Mouse (Mus musculus) embryonic facial prominence, embryonic 11.5 days (tissue): ENCODE results near the gene Rbl1. TPM values are rescaled to one million over a fixed set of nuclear protein-coding genes. Genes with fewer than 3 reads are reported as not detected.
"Not testable (repeated sequence)": the region's sequence is repeated elsewhere in the genome, so short reads cannot be mapped to it uniquely, and the experiment has no call there.

Experiments
- ATAC-seq: fragments of 200-750 bp; cut with Nextera tagmentation; replicated peaks from 2 replicates; pipeline ENCODE4 v1.8.0; 2017; ENCODE audit warnings: low read depth; ENCODE audit not compliant: insufficient number of reproducible peaks, low FRiP score, low TSS enrichment
- DNase-seq: peaks from one replicate; pipeline ENCODE4 v3.0.0-alpha.2; 2015; ENCODE audit warnings: low spot score
- H3K27ac ChIP-seq: fragments of 300-500 bp; sonication (generic); replicated peaks from 2 replicates; pipeline ENCODE4 v1.5.1; 2014; ENCODE audit warnings: mild to moderate bottlenecking, low read depth, low read length, control low read depth
- H3K27me3 ChIP-seq: fragments of 300-500 bp; sonication (generic); 2 replicates; pipeline ENCODE4 v1.6.1; 2014; ENCODE audit warnings: mild to moderate bottlenecking, low read length, moderate library complexity, mixed read lengths; ENCODE audit not compliant: control insufficient read depth, insufficient read depth
- H3K36me3 ChIP-seq: fragments of 300-500 bp; sonication (generic); replicated peaks from 2 replicates; pipeline ENCODE4 v1.6.1; 2014; ENCODE audit warnings: low read depth, mild to moderate bottlenecking, low read length, moderate library complexity, mixed read lengths; ENCODE audit not compliant: control insufficient read depth, insufficient read depth
- H3K4me1 ChIP-seq: fragments of 300-500 bp; sonication (generic); 2 replicates; pipeline ENCODE4 v1.6.1; 2014; ENCODE audit warnings: low read length, mixed read lengths; ENCODE audit not compliant: control insufficient read depth, insufficient read depth
- H3K4me2 ChIP-seq: fragments of 300-500 bp; sonication (generic); 2 replicates; pipeline ENCODE4 v1.6.1; 2014; ENCODE audit warnings: low read depth, mild to moderate bottlenecking, control low read depth, low read length, moderate library complexity
- H3K4me3 ChIP-seq: fragments of 300-500 bp; sonication (generic); 2 replicates; pipeline ENCODE4 v1.5.1; 2014; ENCODE audit warnings: low read depth, low read length, control low read depth
- H3K9ac ChIP-seq: fragments of 300-500 bp; sonication (generic); replicated peaks from 2 replicates; pipeline ENCODE4 v1.6.1; 2014; ENCODE audit warnings: mild to moderate bottlenecking, control low read depth, low read length
- H3K9me3 ChIP-seq: fragments of 300-500 bp; sonication (generic); replicated peaks from 2 replicates; pipeline ENCODE4 v1.6.1; 2016; ENCODE audit warnings: mild to moderate bottlenecking, low read length, inconsistent platforms, mixed read lengths; ENCODE audit not compliant: control insufficient read depth
- WGBS: fragments of 180-500 bp; shearing (Covaris S2); extraction: QIAGEN DNeasy Blood & Tissue Kit; methylation state at CpG from one replicate; pipeline ENCODE4 v1.1.7; 2014; 5-methylcytosine and 5-hydroxymethylcytosine counted together
- polyA plus RNA-seq: library from polyadenylated mRNA; unstranded; fragments of >200 nt; fragmentation: Nextera tagmentation; extraction: Ambion mirVana; gene quantifications from 2 replicates; pipeline ENCODE4 v1.2.1, GENCODE M21; 2014

The Rbl1 gene
- polyA plus RNA-seq, 1 experiment from 2014 or later: 40.4 TPM

GRCm38 (mm10) chr2:157166371-157167080, 37.8 kb downstream of the Rbl1 start:
- 95% methylated on average over 12 of the region's 12 CpGs for WGBS
- Histone ChIP-seq H3K4me3 (no peak overlapping the region), H3K9ac (no peak overlapping the region), H3K9me3 (no peaks in the 10 kb centered on the region), H3K27ac (no peak overlapping the region), H3K27me3 (no peaks in the 10 kb centered on the region), H3K4me2 (no peak overlapping the region), H3K4me1 (no peaks in the 10 kb centered on the region), H3K36me3 (no peaks in the 10 kb centered on the region)
- ATAC-seq: no peak
- DNase-seq: no peak

GRCm38 (mm10) chr2:157165312-157166224, 38.8 kb downstream of the Rbl1 start:
- H3K9ac ChIP-seq, H3K36me3 ChIP-seq, H3K4me3 ChIP-seq, H3K4me1 ChIP-seq, H3K27ac ChIP-seq, ATAC-seq, H3K27me3 ChIP-seq, H3K4me2 ChIP-seq, H3K9me3 ChIP-seq, DNase-seq: not testable (repeated sequence)

GRCm38 (mm10) chr2:157164101-157164500, 40.2 kb downstream of the Rbl1 start:
- no peak for DNase-seq
- H3K9me3 ChIP-seq: no peaks in the 10 kb centered on the region
- no peaks in the 10 kb centered on the region for H3K4me1 ChIP-seq
- no peak overlapping the region for H3K27ac ChIP-seq
- H3K27me3 ChIP-seq: no peaks in the 10 kb centered on the region
- ATAC-seq: no peak
- no peaks in the 10 kb centered on the region; the same call in none of the 2 replicates for H3K36me3 ChIP-seq
- WGBS: 82% methylated on average over 2 of the region's 2 CpGs
- H3K4me2 ChIP-seq: no peak overlapping the region
- no peak overlapping the region for H3K4me3 ChIP-seq
- no peak overlapping the region for H3K9ac ChIP-seq

DNA sequence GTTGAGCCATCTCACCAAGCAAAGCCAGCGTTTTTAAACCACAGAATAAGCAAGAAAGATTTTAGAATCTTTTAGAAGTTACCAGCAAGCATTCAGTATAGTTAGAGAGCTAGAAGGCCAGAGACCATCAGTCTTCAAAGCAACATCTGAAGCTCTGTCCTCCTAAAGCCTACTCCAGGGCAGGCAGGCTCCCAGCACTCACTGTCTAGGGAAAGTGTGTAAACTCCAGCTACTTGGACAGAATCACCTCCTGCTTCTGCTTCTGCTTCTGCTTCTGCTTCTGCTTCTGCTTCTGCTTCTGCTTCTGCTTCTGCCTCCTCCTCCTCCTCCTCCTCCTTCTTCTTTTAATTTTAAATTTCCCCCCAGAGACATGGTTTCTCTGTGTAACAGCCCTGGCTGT, 48.3 kb downstream of the Rbl1 start:
- H3K4me1 ChIP-seq: no peaks in the 10 kb centered on the region
- no peak overlapping the region for H3K4me2 ChIP-seq
- no peaks in the 10 kb centered on the region; the same call in none of the 2 replicates for H3K36me3 ChIP-seq
- H3K9ac ChIP-seq: no peak overlapping the region
- DNase-seq (no peak), ATAC-seq (no peak)
- no peaks in the 10 kb centered on the region for H3K27me3 ChIP-seq
- 96% methylated on average over 1 of the region's 1 CpGs for WGBS
- no peaks in the 10 kb centered on the region for H3K9me3 ChIP-seq
- H3K27ac ChIP-seq: no peak overlapping the region
- H3K4me3 ChIP-seq: no peak overlapping the region

- Histone ChIP-seq H3K36me3 (peaks cover 6% of the 10 kb centered on the region), H3K4me2 (no peak overlapping the region), H3K4me1 (no peaks in the 10 kb centered on the region), H3K27me3 (no peaks in the 10 kb centered on the region), H3K9ac (no peak overlapping the region), H3K4me3 (no peak overlapping the region), H3K9me3 (no peaks in the 10 kb centered on the region), H3K27ac (no peak overlapping the region)
- WGBS: 84% methylated on average over 2 of the region's 2 CpGs
- ATAC-seq: no peak
- DNase-seq: no peak
These were observed 51.1 kb downstream of the Rbl1 start for GRCm38 (mm10) chr2:157153235-157153634.

- WGBS: 87% methylated on average over 5 of the region's 5 CpGs
- no peak for DNase-seq
- no peak overlapping the region for H3K9ac ChIP-seq
- no peak overlapping the region for H3K27ac ChIP-seq
- no peaks in the 10 kb centered on the region for H3K9me3 ChIP-seq
- H3K36me3 ChIP-seq: peaks cover 6% of the 10 kb centered on the region
- no peak overlapping the region for H3K4me2 ChIP-seq
- no peaks in the 10 kb centered on the region for H3K4me1 ChIP-seq
- H3K4me3 ChIP-seq: no peak overlapping the region
- ATAC-seq: no peak
- H3K27me3 ChIP-seq: no peaks in the 10 kb centered on the region
These were observed 55.9 kb downstream of the Rbl1 start for GRCm38 (mm10) chr2:157148417-157148816.

DNA sequence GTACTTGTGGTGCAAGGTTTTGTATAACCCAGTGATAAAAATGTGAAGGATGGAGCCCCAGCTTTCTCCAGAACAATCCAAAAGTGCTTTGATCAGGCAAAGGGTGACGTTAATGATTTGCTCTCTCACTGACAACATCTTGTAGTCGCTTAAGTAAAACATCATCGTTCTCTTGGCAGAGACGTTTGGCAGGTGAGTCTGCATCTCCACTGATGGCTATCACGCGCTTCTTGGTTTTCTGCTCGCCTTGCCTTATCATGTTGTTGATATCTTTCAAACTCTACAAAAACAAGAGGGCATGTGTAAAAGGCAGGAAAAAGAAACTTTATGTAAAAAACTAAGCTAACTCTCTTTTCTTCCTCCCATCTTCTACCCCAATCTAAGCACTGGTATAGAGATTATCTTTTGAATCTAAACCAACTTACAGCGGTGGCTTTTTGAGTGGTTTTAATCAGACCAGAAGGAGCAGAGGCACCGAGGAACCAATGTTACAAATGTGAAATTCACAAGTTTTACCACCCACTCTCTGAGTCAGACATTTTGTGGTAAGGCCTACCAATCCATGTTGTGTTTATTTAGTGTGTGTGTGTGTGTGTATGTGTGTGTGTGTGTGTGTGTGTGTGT, 56.8 kb downstream of the Rbl1 start:
- Histone ChIP-seq H3K9ac (no peak overlapping the region), H3K9me3 (no peaks in the 10 kb centered on the region), H3K27ac (no peak overlapping the region), H3K36me3 (peaks cover 6% of the 10 kb centered on the region), H3K4me1 (no peaks in the 10 kb centered on the region), H3K4me3 (no peak overlapping the region), H3K4me2 (no peak overlapping the region), H3K27me3 (no peaks in the 10 kb centered on the region)
- 94% methylated on average over 9 of the region's 9 CpGs for WGBS
- ATAC-seq (no peak), DNase-seq (no peak)

GRCm38 (mm10) chr2:157145173-157145572, 59.2 kb downstream of the Rbl1 start:
- Histone ChIP-seq H3K4me2 (no peak overlapping the region), H3K4me1 (no peaks in the 10 kb centered on the region), H3K27me3 (no peaks in the 10 kb centered on the region), H3K27ac (no peak overlapping the region), H3K9me3 (no peaks in the 10 kb centered on the region), H3K9ac (no peak overlapping the region), H3K4me3 (no peak overlapping the region), H3K36me3 (peaks cover 6% of the 10 kb centered on the region)
- 52% methylated on average over 1 of the region's 1 CpGs for WGBS
- DNase-seq (no peak), ATAC-seq (no peak)
